Mouse (Mus musculus) neural tube, embryonic 14.5 days (tissue): ENCODE results near the gene Gm11127. TPM values are rescaled to one million over a fixed set of nuclear protein-coding genes. Genes with fewer than 3 reads are reported as not detected.
"Not testable (repeated sequence)": the region's sequence is repeated elsewhere in the genome, so short reads cannot be mapped to it uniquely, and the experiment has no call there.

Experiments
- ATAC-seq: fragments of 200-750 bp; cut with Nextera tagmentation; 2 replicates; pipeline ENCODE4 v1.8.0; 2017; ENCODE audit warnings: low read depth, mild to moderate bottlenecking, moderate TSS enrichment, moderate library complexity
- H3K27ac ChIP-seq: fragments of 300-500 bp; sonication (generic); 2 replicates; pipeline ENCODE4 v1.5.1; 2014; ENCODE audit warnings: low read depth, mild to moderate bottlenecking, control low read depth, low read length, moderate library complexity, mixed read lengths
- H3K27me3 ChIP-seq: fragments of 300-500 bp; sonication (generic); 2 replicates; pipeline ENCODE4 v1.6.1; 2014; ENCODE audit warnings: low read length; ENCODE audit not compliant: control insufficient read depth, insufficient read depth
- H3K36me3 ChIP-seq: fragments of 300-500 bp; sonication (generic); 2 replicates; pipeline ENCODE4 v1.6.1; 2014; ENCODE audit warnings: low read length, mixed read lengths; ENCODE audit not compliant: control insufficient read depth, insufficient read depth
- H3K4me1 ChIP-seq: fragments of 300-500 bp; sonication (generic); 2 replicates; pipeline ENCODE4 v1.6.1; 2014; ENCODE audit warnings: low read length; ENCODE audit not compliant: control insufficient read depth, insufficient read depth
- H3K4me2 ChIP-seq: fragments of 300-500 bp; sonication (generic); 2 replicates; pipeline ENCODE4 v1.6.1; 2014; ENCODE audit warnings: mild to moderate bottlenecking, low read depth, low read length, control low read depth
- H3K4me3 ChIP-seq: fragments of 300-500 bp; sonication (generic); 2 replicates; pipeline ENCODE4 v1.5.1; 2014; ENCODE audit warnings: low read depth, low read length, control low read depth, mixed read lengths
- H3K9ac ChIP-seq: fragments of 300-500 bp; sonication (generic); replicated peaks from 2 replicates; pipeline ENCODE4 v1.6.1; 2014; ENCODE audit warnings: low read depth, mild to moderate bottlenecking, control low read depth, low read length, mixed read lengths
- H3K9me3 ChIP-seq: fragments of 300-500 bp; sonication (generic); 2 replicates; pipeline ENCODE4 v1.6.1; 2016; ENCODE audit warnings: low read length; ENCODE audit not compliant: control insufficient read depth
- WGBS: fragments of 180-500 bp; shearing (Covaris S2); extraction: QIAGEN DNeasy Blood & Tissue Kit; methylation state at CpG from one replicate; pipeline ENCODE4 v1.1.7; 2014; 5-methylcytosine and 5-hydroxymethylcytosine counted together
- polyA plus RNA-seq: library from polyadenylated mRNA; unstranded; fragments of >200 nt; fragmentation: Nextera tagmentation; extraction: Ambion mirVana; gene quantifications from 2 replicates; pipeline ENCODE4 v1.2.1, GENCODE M21; 2014

Gm11127 gene
- not detected in 2 replicates for polyA plus RNA-seq

DNA sequence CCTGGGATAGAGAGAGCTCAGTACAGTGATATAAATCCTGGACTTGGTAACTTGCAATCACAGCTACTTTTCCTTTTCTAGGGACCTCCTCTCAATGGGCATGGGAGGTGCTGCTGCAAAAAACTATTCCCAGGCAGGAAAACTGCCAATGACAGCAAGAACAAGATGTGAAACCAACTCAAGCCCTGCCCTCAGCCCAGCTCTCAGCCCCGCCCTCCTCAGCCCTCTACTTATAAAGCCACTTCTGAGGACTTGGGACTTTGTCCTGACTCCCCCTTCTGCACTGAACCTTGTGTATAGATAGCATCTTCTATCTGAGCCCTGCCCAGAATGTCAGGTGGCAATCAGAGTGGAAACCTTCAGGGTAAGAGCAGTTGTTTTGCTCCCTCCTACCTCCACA, at the start of gene Gm11127:
TSS of gene Gm11127 (minus strand) at position 10 of the 400 bp plus-strand sequence.
- H3K4me2 ChIP-seq, H3K4me1 ChIP-seq, H3K9me3 ChIP-seq, H3K4me3 ChIP-seq, H3K27me3 ChIP-seq, H3K9ac ChIP-seq, ATAC-seq, H3K27ac ChIP-seq, H3K36me3 ChIP-seq: not testable (repeated sequence)
- WGBS: 65% methylated on average over 1 of the region's 1 CpGs

DNA sequence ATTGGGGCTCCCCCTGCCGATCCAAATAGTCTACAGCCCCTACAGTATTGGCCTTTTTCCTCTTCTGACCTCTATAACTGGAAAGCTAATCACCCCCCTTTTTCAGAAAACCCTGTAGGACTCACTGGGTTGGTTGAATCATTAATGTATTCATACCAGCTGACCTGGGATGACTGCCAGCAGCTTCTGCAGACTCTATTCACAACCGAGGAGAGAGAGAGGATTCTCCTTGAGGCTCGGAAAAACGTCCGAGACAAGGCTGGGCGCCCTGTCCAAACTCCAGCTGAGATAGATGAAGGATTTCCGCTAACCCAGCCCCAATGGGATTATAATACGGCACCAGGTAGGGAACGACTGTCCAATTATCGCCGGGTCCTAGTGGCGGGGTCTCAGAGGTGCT, 43.9 kb upstream of the Gm11127 start:
- H3K27ac ChIP-seq, H3K9ac ChIP-seq, H3K9me3 ChIP-seq, H3K4me3 ChIP-seq, H3K36me3 ChIP-seq, H3K27me3 ChIP-seq, ATAC-seq, H3K4me2 ChIP-seq, H3K4me1 ChIP-seq: not testable (repeated sequence)
- WGBS: 76% methylated on average over 11 of the region's 12 CpGs

DNA sequence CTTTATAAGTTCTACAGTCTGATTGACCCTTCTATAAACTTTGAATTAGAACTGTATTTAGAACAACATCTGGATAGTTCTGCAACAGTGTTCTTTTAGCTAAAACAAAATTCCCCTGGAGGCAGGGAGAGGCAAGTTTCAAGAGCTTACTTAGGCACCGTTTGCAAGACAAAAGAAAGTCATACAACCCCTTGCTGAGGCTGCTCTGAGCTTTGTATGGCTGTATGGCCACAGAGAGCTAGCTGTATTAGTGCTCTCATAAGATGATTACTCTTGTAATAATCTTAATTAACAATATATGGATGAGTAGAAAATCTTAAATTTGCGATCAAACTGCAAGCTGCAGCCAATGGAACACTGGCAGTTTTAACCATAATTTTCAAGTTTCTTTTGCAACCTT, 41.4 kb upstream of the Gm11127 start:
- not testable (repeated sequence) for H3K4me2 ChIP-seq, H3K4me1 ChIP-seq, H3K4me3 ChIP-seq, ATAC-seq, H3K9me3 ChIP-seq, H3K9ac ChIP-seq, H3K36me3 ChIP-seq, H3K27me3 ChIP-seq, H3K27ac ChIP-seq
- WGBS: 47% methylated on average over 2 of the region's 2 CpGs

DNA sequence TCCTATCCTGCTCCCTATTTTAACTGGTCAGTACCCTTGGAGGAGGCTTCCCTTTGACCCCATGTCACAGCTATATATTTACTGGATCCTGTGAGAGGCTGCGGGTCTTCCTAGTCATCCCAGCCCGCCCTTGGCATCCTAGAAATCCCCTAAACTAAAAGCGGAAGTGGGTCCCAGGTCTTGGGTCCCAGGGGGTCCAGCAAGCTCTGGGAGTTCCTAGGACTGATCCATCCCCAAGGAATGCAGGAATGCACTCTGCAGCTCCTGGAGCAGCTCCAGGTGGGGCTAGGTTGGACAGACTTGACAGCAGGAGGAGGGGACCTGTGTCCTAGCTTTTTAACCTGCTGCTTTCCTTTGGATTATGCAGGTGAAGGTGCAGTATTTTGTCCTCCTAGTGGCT, 35.8 kb upstream of the Gm11127 start:
- H3K4me3 ChIP-seq: no peak overlapping the region
- no peak overlapping the region for H3K4me2 ChIP-seq
- 32% methylated on average over 3 of the region's 3 CpGs for WGBS
- H3K36me3 ChIP-seq: no peaks in the 10 kb centered on the region
- H3K27ac ChIP-seq: no peak overlapping the region
- H3K4me1 ChIP-seq: no peaks in the 10 kb centered on the region
- H3K27me3 ChIP-seq: no peaks in the 10 kb centered on the region
- no peaks in the 10 kb centered on the region for H3K9me3 ChIP-seq
- no peak for ATAC-seq
- no peak overlapping the region for H3K9ac ChIP-seq

DNA sequence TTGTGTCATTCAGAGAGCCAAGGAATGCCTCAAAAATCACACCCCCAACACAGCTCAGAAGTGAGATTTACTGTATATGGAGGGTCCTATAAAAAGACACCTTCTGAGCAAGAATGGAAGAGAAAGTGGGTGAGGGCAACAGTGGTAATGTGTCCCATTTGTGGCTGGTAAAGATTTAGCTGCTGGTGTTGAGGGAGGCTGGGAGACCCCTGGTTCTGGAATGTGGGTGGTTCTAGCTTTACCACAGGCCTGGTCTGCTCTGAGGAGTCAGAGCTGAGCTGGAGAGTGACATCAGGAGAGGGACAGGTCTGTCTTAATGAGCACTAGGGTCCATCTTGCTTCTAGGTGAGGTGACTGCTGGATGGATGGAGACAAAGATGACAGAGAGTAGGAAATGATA, 34.3 kb upstream of the Gm11127 start:
- not testable (repeated sequence) for H3K4me1 ChIP-seq, H3K27me3 ChIP-seq, H3K4me3 ChIP-seq, H3K9ac ChIP-seq, H3K36me3 ChIP-seq, H3K27ac ChIP-seq, H3K9me3 ChIP-seq, H3K4me2 ChIP-seq, ATAC-seq

DNA sequence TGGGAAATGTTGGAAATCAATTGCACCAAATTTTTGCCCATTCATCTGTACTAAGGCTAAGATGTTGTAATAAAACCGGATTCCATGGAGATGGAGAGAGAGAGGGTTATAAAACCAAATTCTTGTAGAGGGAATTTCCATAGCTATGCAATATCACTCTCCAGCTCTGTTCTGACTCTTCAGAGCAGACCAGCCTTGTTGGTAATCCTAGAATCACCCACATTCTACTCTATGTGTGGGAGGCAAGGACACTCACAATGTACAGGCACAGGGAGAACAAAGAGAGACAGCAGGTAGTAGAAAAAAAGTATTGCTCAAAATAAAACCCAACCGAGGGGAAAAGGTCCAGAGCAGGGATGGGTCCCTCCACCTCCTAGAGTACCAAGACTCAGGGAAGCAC, 33.8 kb upstream of the Gm11127 start:
- WGBS: no CpG with 5 or more reads among the region's 2 CpGs
- H3K4me1 ChIP-seq, H3K4me2 ChIP-seq, H3K27me3 ChIP-seq, H3K27ac ChIP-seq, H3K9me3 ChIP-seq, H3K4me3 ChIP-seq, H3K9ac ChIP-seq, ATAC-seq, H3K36me3 ChIP-seq: not testable (repeated sequence)

DNA sequence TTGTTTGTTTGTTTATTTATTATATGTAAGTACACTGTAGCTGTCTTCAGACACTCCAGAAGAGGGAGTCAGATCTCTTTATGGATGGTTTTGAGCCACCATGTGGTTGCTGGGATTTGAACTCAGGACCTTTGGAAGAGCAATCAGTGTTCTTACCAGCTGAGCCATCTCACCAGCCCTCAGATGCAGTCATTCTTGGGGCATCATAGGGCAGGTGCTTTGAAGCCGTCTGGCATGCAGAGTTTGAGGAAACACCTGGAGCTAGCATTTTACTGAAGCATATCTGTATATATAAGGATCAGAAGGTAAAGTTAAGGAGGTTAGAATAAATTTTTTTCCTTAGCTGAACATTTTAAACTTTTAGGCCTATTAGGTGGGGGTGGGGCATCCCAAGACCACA, 27.8 kb upstream of the Gm11127 start:
- 74% methylated on average over 1 of the region's 1 CpGs for WGBS
- not testable (repeated sequence) for H3K9me3 ChIP-seq, H3K4me2 ChIP-seq, H3K36me3 ChIP-seq, H3K4me3 ChIP-seq, ATAC-seq, H3K9ac ChIP-seq, H3K27ac ChIP-seq, H3K4me1 ChIP-seq, H3K27me3 ChIP-seq

DNA sequence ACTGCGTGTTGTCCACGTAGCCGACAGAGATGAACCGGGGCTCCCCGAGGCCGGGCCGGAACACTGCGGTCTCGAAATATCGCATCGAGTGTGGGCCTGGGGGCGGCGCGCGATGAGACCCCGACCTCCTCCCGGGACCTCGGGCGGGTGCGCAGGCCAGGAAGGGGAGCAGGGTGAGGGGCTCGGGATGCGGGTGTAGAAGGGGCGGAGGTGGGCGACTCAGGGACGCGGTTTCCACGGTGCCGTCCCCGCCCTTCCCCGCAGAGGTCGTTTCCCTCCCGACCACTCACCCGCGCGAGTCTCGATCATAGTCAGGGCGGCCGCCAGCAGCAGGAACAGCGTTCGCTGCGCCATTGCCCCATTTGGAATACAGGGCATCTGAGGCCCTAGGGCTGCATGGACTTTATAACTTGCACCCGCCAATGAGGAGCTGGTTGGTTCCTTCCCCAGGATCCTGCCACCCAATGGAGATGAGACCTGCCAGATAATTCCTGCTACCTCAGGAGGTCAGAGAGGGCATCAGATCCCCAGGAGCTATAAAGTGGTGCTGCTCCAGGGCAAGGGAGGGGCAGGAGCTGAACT, 25.8 kb upstream of the Gm11127 start:
- under 1% methylated on average over 41 of the region's 42 CpGs for WGBS
- no peaks in the 10 kb centered on the region for H3K36me3 ChIP-seq
- peak overlapping the region; percentile 55 for H3K9ac ChIP-seq
- H3K4me2 ChIP-seq: peak overlapping the region; percentile 98
- ATAC-seq: no peak; the same call in none of the 2 replicates
- peak overlapping the region; percentile 45 for H3K4me3 ChIP-seq
- H3K27me3 ChIP-seq: peaks cover 2% of the 10 kb centered on the region; the same call in 1 of the 2 replicates
- H3K4me1 ChIP-seq: peaks cover 3% of the 10 kb centered on the region; the same call in 1 of the 2 replicates
- no peaks in the 10 kb centered on the region for H3K9me3 ChIP-seq
- no peak overlapping the region for H3K27ac ChIP-seq

DNA sequence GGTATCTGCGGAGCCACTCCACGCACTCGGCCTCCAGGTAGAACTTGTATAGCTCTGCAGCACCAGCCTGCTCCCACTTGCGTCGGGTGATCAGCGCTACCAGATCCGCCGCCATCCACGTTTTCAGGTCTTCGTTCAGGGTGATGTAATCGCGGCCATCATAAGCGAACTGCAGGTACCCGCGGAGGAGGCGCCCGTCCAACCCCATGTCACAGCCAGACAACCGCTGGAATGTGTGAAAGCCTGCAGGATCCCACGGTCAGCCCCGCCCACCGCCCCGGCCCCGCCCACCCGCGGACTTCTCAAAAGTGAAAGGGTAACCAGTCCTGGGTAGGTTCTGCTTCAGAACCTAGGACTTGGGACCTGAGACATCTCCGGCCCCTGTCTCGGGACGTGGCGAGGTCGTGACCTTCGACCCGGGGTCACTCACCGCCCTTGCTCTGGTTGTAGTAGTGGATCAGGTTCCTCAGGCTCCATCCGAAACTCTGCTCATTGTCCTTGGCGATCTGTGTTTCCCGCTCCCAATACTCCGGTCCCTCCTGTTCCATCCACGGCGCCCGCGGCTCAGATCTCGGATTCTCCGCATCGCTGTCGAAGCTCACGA, 25.2 kb upstream of the Gm11127 start:
- Histone ChIP-seq H3K4me2 (peak overlapping the region; percentile 98), H3K4me3 (peak overlapping the region; percentile 45), H3K36me3 (no peaks in the 10 kb centered on the region), H3K9me3 (no peaks in the 10 kb centered on the region), H3K27me3 (peaks cover 2% of the 10 kb centered on the region; the same call in 1 of the 2 replicates), H3K9ac (peak overlapping the region; percentile 55), H3K4me1 (peaks cover 3% of the 10 kb centered on the region; the same call in 1 of the 2 replicates), H3K27ac (no peak overlapping the region)
- peak; percentile 80 for ATAC-seq
- under 1% methylated on average over 46 of the region's 46 CpGs for WGBS
